Mouse (Mus musculus) ES-E14 (cell line): ENCODE measurements around the gene E2f6. TPM values are rescaled to one million over a fixed set of nuclear protein-coding genes. Genes with fewer than 3 reads are reported as not detected.

Source experiments
- DNase-seq: peaks from one replicate; pipeline ENCODE4 v3.0.0-alpha.2; 2013; ENCODE audit warnings: low read depth, low spot score
- H3K27ac ChIP-seq: 2 replicates; pipeline ENCODE4 v1.5.1; 2012; ENCODE audit warnings: low read depth, mild to moderate bottlenecking, low read length, moderate library complexity, mixed read lengths; ENCODE audit not compliant: poor library complexity, insufficient read depth, severe bottlenecking
- H3K36me3 ChIP-seq: 2 replicates; pipeline ENCODE4 v1.6.1; 2012; ENCODE audit warnings: mild to moderate bottlenecking, low read length, moderate library complexity, mixed read lengths; ENCODE audit not compliant: control insufficient read depth, poor library complexity, insufficient read depth, severe bottlenecking
- H3K4me1 ChIP-seq, 2 experiments: fragments of 150-350 bp in 1 of 2; sonication (generic) in 1 of 2; 2 replicates each; pipeline ENCODE4 v1.6.1; 2012; ENCODE audit warnings: low read length in 2 of 2, mild to moderate bottlenecking in 1 of 2, mixed read lengths in 1 of 2; ENCODE audit not compliant: control insufficient read depth in 2 of 2, insufficient read depth in 2 of 2, poor library complexity in 1 of 2
- H3K4me3 ChIP-seq, 2 experiments: fragments of 150-350 bp in 1 of 2; sonication (generic) in 1 of 2; 2 replicates each; pipeline ENCODE4 v1.5.1; 2012; ENCODE audit warnings: low read length in 2 of 2, low read depth in 1 of 2, mild to moderate bottlenecking in 1 of 2, mixed read lengths in 1 of 2; ENCODE audit not compliant: insufficient read depth in 1 of 2, poor library complexity in 1 of 2, severe bottlenecking in 1 of 2
- H3K9ac ChIP-seq: 2 replicates; pipeline ENCODE4 v1.6.1; 2012; ENCODE audit warnings: low read depth, mild to moderate bottlenecking, low read length, mixed read lengths; ENCODE audit not compliant: poor library complexity, insufficient read depth, severe bottlenecking
- H3K9me3 ChIP-seq: fragments of 150-350 bp; sonication (generic); 2 replicates; pipeline ENCODE4 v1.6.1; 2012; ENCODE audit warnings: low read depth, mild to moderate bottlenecking, low read length; ENCODE audit not compliant: control insufficient read depth, insufficient read depth
- CHD2 ChIP-seq: IDR thresholded peaks from 2 replicates; pipeline ENCODE4 v1.6.1; 2014; ENCODE audit warnings: mild to moderate bottlenecking, low read depth, low read length, inconsistent platforms
- HCFC1 ChIP-seq: IDR thresholded peaks from 2 replicates; pipeline ENCODE4 v1.6.1; 2012; ENCODE audit warnings: low read length, inconsistent platforms, borderline replicate concordance; ENCODE audit not compliant: insufficient read depth
- MAFK ChIP-seq: IDR thresholded peaks from 2 replicates; pipeline ENCODE4 v1.6.1; 2014; ENCODE audit warnings: mild to moderate bottlenecking, low read depth, low read length, inconsistent platforms; ENCODE audit not compliant: insufficient read depth
- ZC3H11A ChIP-seq: IDR thresholded peaks from 2 replicates; pipeline ENCODE4 v1.6.1; 2012; ENCODE audit warnings: low read depth, mild to moderate bottlenecking, inconsistent platforms, low read length, borderline replicate concordance
- ZNF384 ChIP-seq: IDR thresholded peaks from 2 replicates; pipeline ENCODE4 v1.6.1; 2012; ENCODE audit warnings: low read depth, low read length, inconsistent platforms
- in situ Hi-C, 2 experiments: fragments of 600-800 bp; cut with MboI; formaldehyde crosslinking; loops; one replicate each; pipeline ENCODE4 v1.15.1; 2025; ENCODE audit warnings: low sequenced_read_pairs in 2 of 2, inconsistent platforms in 1 of 2; ENCODE audit not compliant: unreplicated experiment in 2 of 2
- total RNA-seq: library from RNA; depleted of rRNA; stranded (reverse); fragments of 300-350 nt; gene quantifications from 2 replicates; pipeline ENCODE4 v1.2.3, GENCODE M21; 2012

Gene E2f6
- total RNA-seq, 1 experiment, result 12.0 TPM

DNA sequence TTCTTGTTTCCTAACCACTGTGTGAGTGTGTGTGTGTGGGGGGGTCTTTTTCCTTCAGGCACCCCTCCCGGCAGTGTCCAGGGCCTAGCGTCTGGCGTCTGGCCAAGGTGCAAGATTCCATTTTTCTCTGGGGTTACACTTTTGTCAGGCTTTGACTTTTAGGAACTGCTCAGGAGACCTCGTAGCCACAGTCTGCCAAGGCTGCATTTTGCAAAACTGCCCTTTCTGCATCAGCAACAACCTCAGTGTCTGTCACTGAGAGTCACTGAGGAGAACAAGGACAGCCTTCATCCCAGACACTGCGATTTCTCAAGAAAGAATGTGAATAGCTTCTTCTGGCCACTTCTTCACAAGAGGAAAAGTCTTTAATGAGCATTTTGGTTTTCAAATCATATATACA lies 66.4 kb downstream of the E2f6 start:
- no peak for DNase-seq
- in situ Hi-C loops, result no loop called here
- Histone ChIP-seq H3K9me3 (no peaks in the 10 kb centered on the region), H3K4me1 (no peaks in the 10 kb centered on the region; a peak in 1 of 4 replicates), H3K36me3 (no peaks in the 10 kb centered on the region), H3K9ac (no peak overlapping the region), H3K27ac (no peak overlapping the region), H3K4me3 (no peak overlapping the region)
- no peak for TF ChIP-seq CHD2
- TF ChIP-seq ZC3H11A, result no peak
- TF ChIP-seq ZNF384, result no peak
- no peak for TF ChIP-seq MAFK
- no peak for TF ChIP-seq HCFC1

DNA sequence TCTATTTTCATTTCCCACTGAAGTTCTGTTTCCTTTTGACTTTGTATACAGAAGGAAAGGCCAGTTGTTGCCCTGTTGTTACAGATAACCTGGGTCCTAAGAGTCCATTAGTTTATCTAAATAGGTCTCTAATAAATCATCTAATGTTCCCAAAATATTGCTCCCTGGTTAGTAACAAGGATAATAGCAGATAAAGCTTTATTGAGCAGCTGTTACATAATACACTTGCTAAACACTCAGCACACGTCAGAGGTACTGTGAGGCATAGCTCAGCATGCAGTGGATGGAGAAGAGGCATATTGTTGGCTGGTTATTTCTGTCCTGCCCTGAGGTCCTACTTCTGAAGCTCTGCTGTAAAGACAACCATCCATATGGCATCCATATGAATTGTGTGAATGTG lies 66.9 kb downstream of the E2f6 start:
- in situ Hi-C loops, result no loop called here
- Histone ChIP-seq H3K4me1 (no peaks in the 10 kb centered on the region; a peak in 1 of 4 replicates), H3K4me3 (no peak overlapping the region), H3K27ac (no peak overlapping the region), H3K36me3 (no peaks in the 10 kb centered on the region), H3K9me3 (no peaks in the 10 kb centered on the region), H3K9ac (no peak overlapping the region)
- DNase-seq, result no peak
- TF ChIP-seq CHD2 (no peak), ZC3H11A (no peak), ZNF384 (no peak), MAFK (no peak), HCFC1 (no peak)

DNA sequence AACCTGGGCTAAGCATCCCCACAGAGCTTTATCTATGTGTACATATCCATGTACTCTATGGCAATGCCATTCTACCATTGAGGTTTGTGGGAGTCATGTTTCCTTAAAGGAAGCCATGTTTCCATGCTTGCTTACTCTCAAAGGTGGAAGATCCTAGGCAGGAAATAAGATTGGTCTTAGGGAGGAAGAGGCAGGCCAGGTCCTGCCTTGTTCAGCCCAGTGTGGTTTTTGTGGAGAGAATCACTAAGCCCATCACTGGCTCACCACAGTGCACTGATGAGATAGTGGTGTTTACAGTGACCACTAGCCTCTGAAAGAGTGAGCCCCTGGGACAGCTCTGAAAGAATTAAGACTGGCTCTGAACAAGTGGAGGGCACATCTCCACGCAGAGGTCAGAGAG lies 68.6 kb downstream of the E2f6 start:
- H3K9me3 ChIP-seq, result no peaks in the 10 kb centered on the region
- in situ Hi-C loops, result no loop called here
- no peak overlapping the region for H3K27ac ChIP-seq
- no peak overlapping the region for H3K9ac ChIP-seq
- H3K36me3 ChIP-seq, result no peaks in the 10 kb centered on the region
- TF ChIP-seq ZC3H11A, result no peak
- no peak for TF ChIP-seq CHD2
- no peak for TF ChIP-seq MAFK
- no peak for TF ChIP-seq ZNF384
- TF ChIP-seq HCFC1, result no peak
- no peak overlapping the region for H3K4me3 ChIP-seq
- no peaks in the 10 kb centered on the region; a peak in 1 of 4 replicates for H3K4me1 ChIP-seq
- DNase-seq, result no peak

DNA sequence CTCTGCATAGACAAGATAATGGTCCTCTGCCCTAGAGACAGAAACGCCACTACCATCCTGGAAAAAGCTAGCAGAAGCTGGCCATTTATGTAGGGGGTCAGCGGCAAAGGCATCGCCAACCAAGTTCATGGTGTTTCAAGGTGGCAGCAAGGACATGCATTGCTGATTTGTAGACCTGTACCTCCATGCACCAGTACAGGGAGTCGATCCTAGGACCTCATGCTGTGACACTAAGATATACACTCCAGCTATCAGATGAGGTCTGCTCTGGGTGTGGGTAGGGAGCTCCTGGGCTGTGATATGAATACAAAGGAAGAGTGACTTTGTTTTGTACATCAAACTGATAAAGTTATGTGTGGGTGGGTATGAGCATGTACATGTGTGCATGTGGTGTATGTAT lies 69.3 kb downstream of the E2f6 start:
- Histone ChIP-seq H3K36me3 (no peaks in the 10 kb centered on the region), H3K4me3 (no peak overlapping the region), H3K9me3 (no peaks in the 10 kb centered on the region), H3K27ac (no peak overlapping the region), H3K9ac (no peak overlapping the region), H3K4me1 (no peaks in the 10 kb centered on the region; a peak in 1 of 4 replicates)
- DNase-seq, result no peak
- in situ Hi-C loops, result no loop called here
- TF ChIP-seq CHD2, result no peak
- TF ChIP-seq ZNF384, result no peak
- TF ChIP-seq HCFC1, result no peak
- TF ChIP-seq ZC3H11A, result no peak
- no peak for TF ChIP-seq MAFK

DNA sequence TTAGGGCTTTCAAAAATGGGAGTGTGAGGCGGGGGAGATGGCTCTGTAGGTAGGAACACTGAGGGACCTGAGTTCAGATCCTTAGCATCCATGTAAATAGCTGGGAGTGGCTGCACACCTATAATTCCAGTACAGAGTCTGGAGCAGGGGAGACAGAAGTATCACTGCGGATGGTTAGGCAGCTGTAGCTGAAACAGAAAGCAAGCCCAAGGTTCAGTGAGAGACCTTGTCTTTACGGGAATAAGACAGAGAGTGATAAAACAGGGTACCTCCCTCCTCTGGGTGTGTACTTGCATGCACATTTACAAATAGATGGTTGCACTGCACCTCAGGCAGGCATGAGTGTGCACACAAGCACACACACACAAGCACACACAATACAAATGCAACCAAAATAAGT lies 71.7 kb downstream of the E2f6 start:
- no peaks in the 10 kb centered on the region; a peak in 1 of 4 replicates for H3K4me1 ChIP-seq
- no peaks in the 10 kb centered on the region for H3K36me3 ChIP-seq
- TF ChIP-seq MAFK, result no peak
- TF ChIP-seq CHD2, result no peak
- TF ChIP-seq ZNF384, result no peak
- TF ChIP-seq ZC3H11A, result no peak
- no peak for TF ChIP-seq HCFC1
- H3K4me3 ChIP-seq, result no peak overlapping the region
- no peak overlapping the region for H3K9ac ChIP-seq
- H3K9me3 ChIP-seq, result no peaks in the 10 kb centered on the region
- no peak overlapping the region for H3K27ac ChIP-seq
- no peak for DNase-seq
- in situ Hi-C loops, result no loop called here
